Mouse (Mus musculus) inflammation-experienced regulatory T-cells, adult 6 months (primary cell): ENCODE measurements around the gene Dpf3. TPM values are rescaled to one million over a fixed set of nuclear protein-coding genes. Genes with fewer than 3 reads are reported as not detected.

Experiments
- ATAC-seq: one replicate; pipeline ENCODE4 v1.8.0; 2017
- polyA plus RNA-seq, 3 experiments: library from polyadenylated mRNA; unstranded; fragments of 100-300 nt; shearing (Covaris generic); gene quantifications; one replicate each; pipeline ENCODE4 v1.2.1; 2017

Gene Dpf3
- polyA plus RNA-seq, 3 experiments from 2014 or later = 0.40 TPM; not detected in 2

GRCm38 (mm10) chr12:83283591-83284320, 203.8 kb downstream of the Dpf3 start:
- ATAC-seq = no peak

GRCm38 (mm10) chr12:83277537-83278441, 209.7 kb downstream of the Dpf3 start:
- ATAC-seq = no peak

GRCm38 (mm10) chr12:83271215-83271614, 216.3 kb downstream of the Dpf3 start:
- ATAC-seq = no peak

GRCm38 (mm10) chr12:83268504-83268922, 219.0 kb downstream of the Dpf3 start:
- ATAC-seq = no peak

GRCm38 (mm10) chr12:83260540-83260939, 227.0 kb downstream of the Dpf3 start:
- no peak for ATAC-seq

GRCm38 (mm10) chr12:83254399-83254798, 233.1 kb downstream of the Dpf3 start:
- ATAC-seq = no peak

GRCm38 (mm10) chr12:83249066-83249465, 238.4 kb downstream of the Dpf3 start:
- no peak for ATAC-seq

GRCm38 (mm10) chr12:83248636-83249035, 238.9 kb downstream of the Dpf3 start:
- ATAC-seq = no peak

GRCm38 (mm10) chr12:83247669-83248068, 239.8 kb downstream of the Dpf3 start:
- no peak for ATAC-seq

- no peak for ATAC-seq
These were observed 246.5 kb downstream of the Dpf3 start for GRCm38 (mm10) chr12:83241022-83241421.

- no peak for ATAC-seq
These were observed 246.9 kb downstream of the Dpf3 start for GRCm38 (mm10) chr12:83240571-83240970.

- no peak for ATAC-seq
These were observed 251.7 kb downstream of the Dpf3 start for GRCm38 (mm10) chr12:83235781-83236180.

- ATAC-seq = no peak
These were observed 252.5 kb downstream of the Dpf3 start for GRCm38 (mm10) chr12:83234981-83235380.

GRCm38 (mm10) chr12:83233651-83234050, 253.9 kb downstream of the Dpf3 start:
- no peak for ATAC-seq

- ATAC-seq = no peak
These were observed 254.6 kb downstream of the Dpf3 start for GRCm38 (mm10) chr12:83232916-83233315.

- ATAC-seq = no peak
These were observed 256.3 kb downstream of the Dpf3 start for GRCm38 (mm10) chr12:83231258-83231657.

GRCm38 (mm10) chr12:83229683-83230082, 257.8 kb downstream of the Dpf3 start:
- ATAC-seq = no peak

GRCm38 (mm10) chr12:83227014-83227413, 260.5 kb downstream of the Dpf3 start:
- no peak for ATAC-seq

- no peak for ATAC-seq
These were observed 266.6 kb downstream of the Dpf3 start for GRCm38 (mm10) chr12:83220964-83221363.

- ATAC-seq = no peak
These were observed 273.6 kb downstream of the Dpf3 start for GRCm38 (mm10) chr12:83213879-83214341.

GRCm38 (mm10) chr12:83211976-83212375, 275.5 kb downstream of the Dpf3 start:
- no peak for ATAC-seq

- ATAC-seq = no peak
These were observed 276.2 kb downstream of the Dpf3 start for GRCm38 (mm10) chr12:83211146-83211822.

- ATAC-seq = no peak
These were observed 276.8 kb downstream of the Dpf3 start for GRCm38 (mm10) chr12:83210735-83211134.
